In genomic region chr1:153016465-153017163, GRCm38 (mm10) we compare ENCODE assay signal across 11 mouse cellular contexts.
DNase-seq lines count a peak whose midpoint lies in the region; ATAC-seq and TF ChIP-seq lines count a peak whose summit lies in the region.
"Had no signal": no experiment of that assay in that cellular context is flagged by ENCODE, and none has a peak within 500 bp of the region (broad histone marks: within the 10 kb centered on the region; RNA-seq: fewer than 3 reads in every experiment).

No protein-coding gene starts in this region.

- WGBS in lung, postnatal 0 days = 53% methylated on average over 11 of the region's 11 CpGs
- 34% methylated on average over 11 of the region's 11 CpGs for WGBS in embryonic facial prominence, embryonic 14.5 days

- H3K4me2 ChIP-seq in lung, postnatal 0 days (replicated peaks; ENCODE audit: low read depth, low read length) = no peak overlapping the region
- no peak overlapping the region for H3K4me2 ChIP-seq in embryonic facial prominence, embryonic 14.5 days (ENCODE audit: low read depth, low read length)
- H3K4me2 ChIP-seq: heart, embryonic 11.5 days had no signal

- ATAC-seq in lung, postnatal 0 days = no peak
- ATAC-seq in embryonic facial prominence, embryonic 14.5 days (ENCODE audit: low read depth) = peak; percentile 41; the same call in 1 of the 2 replicates

- no peak overlapping the region for H3K9ac ChIP-seq in lung, postnatal 0 days (replicated peaks; ENCODE audit: low read depth)
- H3K9ac ChIP-seq in embryonic facial prominence, embryonic 14.5 days (ENCODE audit: low read depth, low read length) = 0 out of 2 replicates have a peak overlapping the region, but pooled peaks have one; percentile 21

- H3K27ac ChIP-seq in gastrocnemius, adult 2 months = no peak overlapping the region
- no peak overlapping the region for H3K27ac ChIP-seq in lung, postnatal 0 days (ENCODE audit: low read length)
- no peak overlapping the region for H3K27ac ChIP-seq in embryonic facial prominence, embryonic 14.5 days (replicated peaks; ENCODE audit: low read depth, low read length)

- intact Hi-C loops in gastrocnemius, adult 2 months (cut with DNase I) = no loop called here

- no peak for TF ChIP-seq EP300 in lung, postnatal 0 days (IDR thresholded peaks at IDR 0.05)

- no peaks in the 10 kb centered on the region for H3K9me3 ChIP-seq in lung, postnatal 0 days (ENCODE audit: low read length)
- no peaks in the 10 kb centered on the region for H3K9me3 ChIP-seq in embryonic facial prominence, embryonic 14.5 days (ENCODE audit: control insufficient read depth, low read length)

- peaks cover 8% of the 10 kb centered on the region; the same call in 1 of the 2 replicates for H3K4me1 ChIP-seq in lung, postnatal 0 days (ENCODE audit: insufficient read depth, low read depth, low read length)
- peaks cover 23% of the 10 kb centered on the region for H3K4me1 ChIP-seq in embryonic facial prominence, embryonic 14.5 days (ENCODE audit: control insufficient read depth, insufficient read depth, low read length)

- H3K36me3 ChIP-seq in lung, postnatal 0 days (ENCODE audit: insufficient read depth, low read length) = no peaks in the 10 kb centered on the region
- no peaks in the 10 kb centered on the region for H3K36me3 ChIP-seq in embryonic facial prominence, embryonic 14.5 days (ENCODE audit: control insufficient read depth, insufficient read depth, low read length)

- no peaks in the 10 kb centered on the region for H3K27me3 ChIP-seq in lung, postnatal 0 days (replicated peaks; ENCODE audit: insufficient read depth, low read length)
- no peaks in the 10 kb centered on the region for H3K27me3 ChIP-seq in embryonic facial prominence, embryonic 14.5 days (replicated peaks; ENCODE audit: control insufficient read depth, insufficient read depth, low read length)

- no peak for TF ChIP-seq CTCF in gastrocnemius, adult 2 months (IDR thresholded peaks at IDR 0.05)
- peak; percentile 34; the same call in 1 of the 2 replicates for TF ChIP-seq CTCF in lung, postnatal 0 days (IDR thresholded peaks at IDR 0.05)

- H3K4me3 ChIP-seq in gastrocnemius, adult 2 months = no peak overlapping the region
- H3K4me3 ChIP-seq in lung, postnatal 0 days (ENCODE audit: low read depth, low read length) = no peak overlapping the region
- no peak overlapping the region for H3K4me3 ChIP-seq in embryonic facial prominence, embryonic 14.5 days (ENCODE audit: low read depth, low read length)

- peak; percentile 48 for DNase-seq in gastrocnemius, adult 2 months
- no peak for DNase-seq in gastrocnemius, postnatal 25 days
- DNase-seq in lung, postnatal 0 days (ENCODE audit: low spot score) = peak; percentile 44
- DNase-seq in lung, postnatal 25 days (ENCODE audit: low spot score) = no peak
- DNase-seq in embryonic facial prominence, embryonic 14.5 days (ENCODE audit: low spot score) = peak; percentile 76
- peak; percentile 56 for DNase-seq in retina, postnatal 1 day
- no peak for DNase-seq in thymus, postnatal 36 days
- DNase-seq: adrenal gland, postnatal 25 days; kidney, adult 18-20 months; thymus, adult 18-20 months had no signal

Comparison
In these comparisons a context has a peak if more than half of its experiments do, and no peak if none do; other contexts are left out.
1. DNase-seq: peak in gastrocnemius, adult 2 months (single experiment), lung, postnatal 0 days (single experiment), embryonic facial prominence, embryonic 14.5 days (single experiment) and retina, postnatal 1 day (single experiment); none in gastrocnemius, postnatal 25 days (single experiment), lung, postnatal 25 days (single experiment) and thymus, postnatal 36 days (0 of 2).